Mouse (Mus musculus): Measurements from ENCODE around the gene Ngrn. TPM values are rescaled to one million over a fixed set of nuclear protein-coding genes. Genes with fewer than 3 reads are reported as not detected.
A peak's percentile ranks its signal among the peaks of the same experiment; 100 is the strongest.

The Ngrn gene
- polyA plus RNA-seq, 1 experiment from 2014 or later: 68.2 TPM

GRCm38 (mm10) chr7:80261372-80261990, 466 bp downstream of the Ngrn start:
- Histone ChIP-seq H3K4me1 (peaks cover 21% of the 10 kb centered on the region), H3K4me3 (replicated peaks) (peak overlapping the region; percentile 95), H3K27me3 (replicated peaks) (peaks cover 33% of the 10 kb centered on the region), H3K4me2 (peak overlapping the region; percentile 89), H3K27ac (replicated peaks) (peak overlapping the region; percentile 81), H3K36me3 (peaks cover 28% of the 10 kb centered on the region), H3K9ac (replicated peaks) (peak overlapping the region; percentile 89), H3K9me3 (replicated peaks) (no peaks in the 10 kb centered on the region)
- under 1% methylated on average over 32 of the region's 32 CpGs for WGBS
- peak; percentile 67 for ATAC-seq (ENCODE audit: low FRiP score)

GRCm38 (mm10) chr7:80264606-80265005, 3.6 kb downstream of the Ngrn start:
- peaks cover 33% of the 10 kb centered on the region for H3K36me3 ChIP-seq
- H3K27me3 ChIP-seq (replicated peaks): peaks cover 5% of the 10 kb centered on the region; the same call in 1 of the 2 replicates
- no peak overlapping the region for H3K9ac ChIP-seq (replicated peaks)
- H3K4me1 ChIP-seq: peaks cover 30% of the 10 kb centered on the region
- no peak for ATAC-seq (ENCODE audit: low FRiP score)
- no peaks in the 10 kb centered on the region for H3K9me3 ChIP-seq (replicated peaks)
- H3K27ac ChIP-seq (replicated peaks): no peak overlapping the region
- H3K4me3 ChIP-seq (replicated peaks): no peak overlapping the region
- WGBS: 94% methylated on average over 12 of the region's 12 CpGs
- no peak overlapping the region for H3K4me2 ChIP-seq

DNA sequence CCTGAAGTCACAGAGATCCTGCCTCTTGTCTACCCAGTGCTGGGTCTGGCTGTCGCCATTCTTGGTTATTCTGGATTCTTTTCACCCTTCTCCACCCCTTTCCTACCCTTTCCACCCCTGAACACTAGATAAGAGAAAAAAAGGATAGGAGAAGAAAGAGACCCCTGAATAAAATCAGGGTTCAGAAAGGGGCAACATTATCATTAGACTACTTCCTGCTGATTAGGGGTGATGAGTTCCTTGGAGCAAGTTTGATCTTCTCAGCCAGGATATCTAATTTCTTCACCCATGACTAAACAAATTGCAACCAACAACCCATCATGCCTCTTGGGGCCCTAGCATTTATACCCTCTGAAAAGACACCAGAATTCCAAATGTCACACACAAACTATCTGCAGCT, 6.7 kb downstream of the Ngrn start:
- peaks cover 42% of the 10 kb centered on the region for H3K36me3 ChIP-seq
- H3K4me1 ChIP-seq: peaks cover 34% of the 10 kb centered on the region
- H3K27me3 ChIP-seq (replicated peaks): no peaks in the 10 kb centered on the region

GRCm38 (mm10) chr7:80268897-80269750, 8.1 kb downstream of the Ngrn start, which contains the start of gene Vps33b:
TSS of gene Vps33b (plus strand) at chr7:80269649.
- 4% methylated on average over 21 of the region's 21 CpGs for WGBS
- Histone ChIP-seq H3K9ac (replicated peaks) (peak within 1 kb of the TSS; percentile 80), H3K36me3 (peaks cover 51% of the 10 kb centered on the region), H3K4me1 (peaks cover 29% of the 10 kb centered on the region), H3K4me3 (replicated peaks) (peak within 1 kb of the TSS; percentile 85), H3K27ac (replicated peaks) (peak within 1 kb of the TSS; percentile 79), H3K9me3 (replicated peaks) (no peaks in the 10 kb centered on the region), H3K27me3 (replicated peaks) (no peaks in the 10 kb centered on the region), H3K4me2 (peak within 1 kb of the TSS; percentile 79)
- ATAC-seq (ENCODE audit: low FRiP score): peak; percentile 90

More for the DNA sequence above, 6.7 kb downstream of the Ngrn start:
- H3K9ac ChIP-seq (replicated peaks): no peak overlapping the region
- no peak overlapping the region for H3K4me2 ChIP-seq
- no peak overlapping the region for H3K4me3 ChIP-seq (replicated peaks)
- no peak for ATAC-seq (ENCODE audit: low FRiP score)
- no peak overlapping the region for H3K27ac ChIP-seq (replicated peaks)
- 90% methylated on average over 1 of the region's 1 CpGs for WGBS
- no peaks in the 10 kb centered on the region for H3K9me3 ChIP-seq (replicated peaks)

DNA sequence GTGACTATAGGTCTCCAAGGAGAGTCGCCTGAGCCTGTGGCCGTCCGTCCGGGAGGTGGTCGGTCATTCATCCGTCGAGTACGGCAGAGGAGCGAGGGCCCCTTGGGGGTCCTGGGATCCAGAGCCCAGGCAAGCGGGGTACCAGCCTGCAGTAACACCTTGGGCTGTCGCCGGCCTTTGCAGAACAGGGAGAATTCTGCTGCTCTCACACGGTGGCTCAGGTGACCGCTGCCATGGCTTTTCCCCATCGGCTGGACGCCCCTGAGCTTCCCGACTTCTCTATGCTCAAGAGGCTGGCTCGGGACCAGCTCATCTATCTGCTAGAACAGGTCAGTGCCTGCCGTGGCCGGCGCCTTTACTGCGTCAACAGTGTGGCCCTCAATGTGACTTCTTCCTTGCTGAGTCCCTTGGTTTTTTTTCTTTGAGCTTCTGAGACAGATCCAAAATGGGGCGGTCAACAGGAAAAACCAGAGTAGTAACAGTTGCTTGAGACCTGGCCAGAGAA, 8.8 kb downstream of the Ngrn start:
- peaks cover 29% of the 10 kb centered on the region for H3K4me1 ChIP-seq
- peak overlapping the region; percentile 79 for H3K27ac ChIP-seq (replicated peaks)
- H3K36me3 ChIP-seq: peaks cover 51% of the 10 kb centered on the region
- no peaks in the 10 kb centered on the region; the same call in 1 of the 2 replicates for H3K9me3 ChIP-seq (replicated peaks)
- peak; percentile 71 for ATAC-seq (ENCODE audit: low FRiP score)
- H3K4me3 ChIP-seq (replicated peaks): peak overlapping the region; percentile 85
- H3K9ac ChIP-seq (replicated peaks): peak overlapping the region; percentile 80
- WGBS: under 1% methylated on average over 23 of the region's 23 CpGs
- no peaks in the 10 kb centered on the region for H3K27me3 ChIP-seq (replicated peaks)
- H3K4me2 ChIP-seq: peak overlapping the region; percentile 79

DNA sequence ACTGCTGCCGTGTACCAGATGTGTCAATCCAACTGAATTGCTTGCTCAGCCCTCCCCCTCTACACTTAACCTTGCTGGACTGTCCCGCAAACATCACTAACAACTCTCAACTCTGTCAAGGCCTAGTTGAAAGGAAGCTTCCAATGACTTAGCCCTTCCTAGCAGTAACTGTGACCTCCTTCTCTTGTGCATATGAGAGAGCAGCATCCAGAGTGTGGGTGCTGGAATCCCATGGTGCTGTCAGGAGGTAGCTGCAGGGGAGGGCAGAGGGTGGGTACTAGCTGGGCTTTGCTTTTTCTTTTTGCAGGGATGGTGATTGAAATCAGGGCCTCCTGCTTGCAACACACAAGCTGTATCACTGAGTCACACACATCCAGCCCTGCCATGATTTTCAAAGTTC, 12.4 kb downstream of the Ngrn start:
- Histone ChIP-seq H3K27ac (replicated peaks) (no peak overlapping the region), H3K9me3 (replicated peaks) (no peaks in the 10 kb centered on the region; the same call in 1 of the 2 replicates), H3K4me3 (replicated peaks) (no peak overlapping the region), H3K4me1 (peaks cover 26% of the 10 kb centered on the region), H3K4me2 (no peak overlapping the region), H3K9ac (replicated peaks) (no peak overlapping the region), H3K36me3 (peaks cover 63% of the 10 kb centered on the region), H3K27me3 (replicated peaks) (no peaks in the 10 kb centered on the region)
- 93% methylated on average over 2 of the region's 2 CpGs for WGBS
- no peak for ATAC-seq (ENCODE audit: low FRiP score)

- H3K9ac ChIP-seq (replicated peaks): no peak overlapping the region
- ATAC-seq (ENCODE audit: low FRiP score): no peak
- 0 out of 2 replicates have a peak, but pooled peaks cover 5% of the 10 kb centered on the region for H3K4me1 ChIP-seq
- H3K36me3 ChIP-seq: peaks cover 92% of the 10 kb centered on the region
- H3K4me2 ChIP-seq: no peak overlapping the region
- H3K27ac ChIP-seq (replicated peaks): no peak overlapping the region
- WGBS: 94% methylated on average over 4 of the region's 4 CpGs
- H3K9me3 ChIP-seq (replicated peaks): no peaks in the 10 kb centered on the region; the same call in 1 of the 2 replicates
- no peaks in the 10 kb centered on the region for H3K27me3 ChIP-seq (replicated peaks)
- H3K4me3 ChIP-seq (replicated peaks): no peak overlapping the region
Measured at GRCm38 (mm10) chr7:80276374-80276773, 15.4 kb downstream of the Ngrn start.

GRCm38 (mm10) chr7:80280032-80280431, 19.0 kb downstream of the Ngrn start:
- H3K9ac ChIP-seq (replicated peaks): no peak overlapping the region
- no peaks in the 10 kb centered on the region for H3K4me1 ChIP-seq
- H3K4me2 ChIP-seq: no peak overlapping the region
- H3K27me3 ChIP-seq (replicated peaks): no peaks in the 10 kb centered on the region
- no peak for ATAC-seq (ENCODE audit: low FRiP score)
- H3K27ac ChIP-seq (replicated peaks): no peak overlapping the region
- no peaks in the 10 kb centered on the region; the same call in 1 of the 2 replicates for H3K9me3 ChIP-seq (replicated peaks)
- no peak overlapping the region for H3K4me3 ChIP-seq (replicated peaks)
- peaks cover 91% of the 10 kb centered on the region for H3K36me3 ChIP-seq
- 87% methylated on average over 10 of the region's 10 CpGs for WGBS

DNA sequence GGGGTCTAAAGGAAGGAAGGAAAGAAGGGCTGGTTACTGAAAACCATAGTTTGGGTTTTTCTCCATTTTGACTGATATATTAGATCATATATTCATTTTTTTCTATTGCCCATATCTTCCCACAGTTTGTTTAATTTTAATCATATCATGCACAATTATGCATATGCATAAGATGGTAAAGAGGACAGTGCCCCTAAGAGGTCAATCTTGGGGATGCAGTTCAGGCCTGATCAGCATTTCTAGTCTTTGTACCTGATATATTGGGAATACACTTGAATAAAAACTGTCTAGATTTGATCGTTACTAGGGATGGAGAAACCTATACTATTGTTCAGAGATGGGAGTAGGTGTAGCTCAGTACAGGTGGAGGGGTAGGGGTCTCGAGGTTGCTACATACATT, 20.0 kb downstream of the Ngrn start:
- Histone ChIP-seq H3K4me1 (no peaks in the 10 kb centered on the region), H3K9me3 (replicated peaks) (no peaks in the 10 kb centered on the region), H3K4me2 (no peak overlapping the region), H3K27me3 (replicated peaks) (no peaks in the 10 kb centered on the region), H3K36me3 (peaks cover 92% of the 10 kb centered on the region), H3K9ac (replicated peaks) (no peak overlapping the region), H3K4me3 (replicated peaks) (no peak overlapping the region), H3K27ac (replicated peaks) (no peak overlapping the region)
- WGBS: 95% methylated on average over 2 of the region's 2 CpGs
- ATAC-seq (ENCODE audit: low FRiP score): no peak

DNA sequence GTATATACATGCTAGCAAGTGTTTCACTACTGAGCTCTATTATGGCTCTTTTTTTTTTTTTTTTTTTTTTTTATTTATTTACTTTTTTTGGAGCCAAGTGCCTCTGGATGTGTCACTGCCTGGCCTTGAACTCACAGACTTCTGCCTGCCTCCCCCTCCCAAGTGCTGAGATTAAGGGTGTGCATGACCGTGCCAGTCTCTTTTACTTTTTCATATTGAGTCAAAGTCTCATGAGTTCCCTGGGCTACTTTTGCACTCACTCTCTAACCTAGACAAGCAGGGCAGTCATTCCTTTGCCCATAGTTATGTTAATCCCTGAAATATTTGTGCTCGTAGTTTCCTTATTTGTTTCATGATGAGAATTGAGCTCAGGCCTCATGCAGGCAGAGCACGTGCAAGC, 20.6 kb downstream of the Ngrn start:
- Histone ChIP-seq H3K27ac (replicated peaks) (no peak overlapping the region), H3K4me1 (no peaks in the 10 kb centered on the region), H3K4me2 (no peak overlapping the region), H3K9me3 (replicated peaks) (no peaks in the 10 kb centered on the region), H3K27me3 (replicated peaks) (no peaks in the 10 kb centered on the region), H3K9ac (replicated peaks) (no peak overlapping the region), H3K4me3 (replicated peaks) (no peak overlapping the region), H3K36me3 (peaks cover 92% of the 10 kb centered on the region)
- 91% methylated on average over 3 of the region's 3 CpGs for WGBS
- ATAC-seq (ENCODE audit: low FRiP score): no peak

DNA sequence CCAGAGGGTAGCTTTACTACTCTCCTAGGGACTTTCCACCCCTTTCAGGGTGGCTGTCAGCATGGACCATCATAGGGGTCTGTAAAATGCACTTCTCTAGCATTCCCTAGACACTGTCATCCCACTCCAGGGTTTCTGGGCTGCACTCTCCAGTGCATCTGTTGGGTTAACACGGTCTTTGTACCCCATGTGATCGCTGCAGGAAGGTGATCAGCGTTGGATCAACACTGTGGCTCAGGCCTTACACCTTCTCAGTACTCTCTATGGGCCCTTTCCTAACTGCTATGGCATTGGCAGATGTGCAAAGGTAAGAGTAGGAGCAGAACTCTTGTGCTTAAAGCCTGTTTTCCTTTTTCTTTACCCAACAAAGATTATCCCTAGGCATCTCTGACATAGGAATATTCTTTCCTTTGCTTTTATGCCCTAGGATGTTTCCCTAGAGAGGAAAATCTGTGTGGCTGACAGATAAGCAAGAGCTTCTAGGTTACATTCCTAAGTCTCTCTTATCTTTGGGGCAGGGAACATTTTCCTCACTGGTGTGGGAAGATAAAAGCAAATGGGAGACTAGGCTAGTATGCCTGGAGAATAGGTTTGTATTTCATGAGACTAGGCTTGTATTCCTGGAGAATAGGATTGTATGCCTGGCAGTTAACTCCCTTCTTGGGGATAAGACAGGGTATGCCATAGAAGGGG, 22.4 kb downstream of the Ngrn start:
- ATAC-seq (ENCODE audit: low FRiP score): no peak
- no peak overlapping the region for H3K4me3 ChIP-seq (replicated peaks)
- H3K27me3 ChIP-seq (replicated peaks): no peaks in the 10 kb centered on the region

More for the DNA sequence above, 22.4 kb downstream of the Ngrn start:
- H3K9ac ChIP-seq (replicated peaks): no peak overlapping the region
- H3K4me1 ChIP-seq: no peaks in the 10 kb centered on the region
- WGBS: 97% methylated on average over 3 of the region's 3 CpGs
- no peaks in the 10 kb centered on the region for H3K9me3 ChIP-seq (replicated peaks)
- peaks cover 92% of the 10 kb centered on the region for H3K36me3 ChIP-seq
- no peak overlapping the region for H3K27ac ChIP-seq (replicated peaks)
- H3K4me2 ChIP-seq: no peak overlapping the region

Measured in neural tube, embryonic 15.5 days (tissue).